Mouse (Mus musculus) cerebellum, adult 2 months (tissue): Measurements from ENCODE around the gene Leng8.

Experiments
- CTCF ChIP-seq: fragments of 200-500 bp; IDR thresholded peaks from 2 replicates; pipeline ENCODE4 v1.5.1; 2011; ENCODE audit warnings: low read depth, mild to moderate bottlenecking, control low read depth, low read length, moderate library complexity, borderline replicate concordance; ENCODE audit not compliant: insufficient read depth
- POLR2A ChIP-seq: fragments of 200-500 bp; IDR thresholded peaks from 2 replicates; pipeline ENCODE4 v1.6.1; 2011; ENCODE audit warnings: low read length, control low read depth, borderline replicate concordance; ENCODE audit not compliant: insufficient read depth

DNA sequence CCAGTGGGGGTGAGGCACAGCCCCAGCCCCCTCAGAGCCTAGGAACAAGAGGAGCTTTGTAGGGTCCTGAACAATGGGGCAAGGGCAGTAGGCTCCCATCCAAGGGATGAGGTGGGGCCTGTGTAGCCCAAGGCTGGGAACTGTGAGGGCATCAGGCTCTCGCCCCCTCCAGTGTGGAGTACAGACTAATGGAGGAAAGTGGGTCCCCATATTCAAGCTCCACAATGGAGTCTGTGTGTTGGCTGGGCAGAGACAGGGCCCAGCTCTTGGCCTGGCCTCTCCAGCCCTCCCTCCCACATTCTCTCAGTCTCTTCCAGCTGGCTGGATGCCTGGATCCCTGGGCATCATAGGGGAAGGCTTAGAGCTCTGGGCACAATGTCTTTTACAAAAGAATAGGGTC lies 13.1 kb upstream of the Leng8 start:
- no peak for TF ChIP-seq POLR2A
- TF ChIP-seq CTCF: no peak
